Comparison of ENCODE assay signal across 7 mouse cellular contexts in the genomic region with DNA sequence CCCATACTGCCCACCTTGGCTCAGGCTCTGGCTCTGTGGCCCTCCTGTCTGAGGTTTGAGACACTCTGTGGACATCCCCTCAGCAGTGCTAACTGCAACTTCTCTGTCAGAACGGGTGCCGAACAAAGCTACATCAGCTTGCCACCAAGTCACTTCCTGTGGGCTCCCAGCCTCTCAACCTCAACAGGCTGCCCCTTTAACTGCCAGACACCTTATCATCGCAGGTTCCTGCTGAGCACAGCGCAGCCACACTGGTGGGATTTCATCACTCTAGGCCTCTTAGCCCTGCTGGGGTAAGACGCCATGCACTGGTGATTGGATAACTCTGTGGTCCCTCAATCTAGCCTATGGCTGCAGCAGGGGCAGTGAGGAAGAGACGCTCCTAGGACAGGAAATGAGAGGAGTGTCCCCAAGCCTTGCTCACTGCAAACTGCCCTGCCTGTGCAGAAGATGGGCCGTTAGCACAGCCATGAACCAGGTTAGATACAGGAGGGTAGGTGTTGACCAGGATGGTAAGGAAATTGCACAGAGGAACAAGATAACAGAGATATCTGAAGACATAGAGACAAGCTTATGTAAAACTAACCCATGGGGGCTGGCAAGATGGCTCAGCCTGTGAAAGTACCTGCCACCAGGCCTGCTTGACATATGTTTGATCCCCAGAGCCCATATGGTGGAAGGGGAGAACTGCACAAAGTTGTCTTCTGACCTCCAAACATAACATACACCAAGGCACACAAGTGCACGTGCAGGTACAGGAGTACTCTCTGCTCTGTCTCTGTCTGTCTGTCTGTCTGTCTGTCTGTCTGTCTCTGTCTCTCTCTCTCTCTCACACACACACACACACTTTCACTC. TPM values are rescaled to one million over a fixed set of nuclear protein-coding genes. Genes with fewer than 3 reads are reported as not detected.
A peak's percentile ranks its signal among the peaks of the same experiment; 100 is the strongest.
DNase-seq lines count a peak whose midpoint lies in the region; ATAC-seq lines count a peak whose summit lies in the region.

Gene Spns3, minus strand, starts transcription at position 373 of the 855 bp plus-strand sequence.

- peak; percentile 41 for DNase-seq in 3134 (ENCODE audit: extremely low read depth, insufficient read length, low spot score)
- peak; percentile 43 for DNase-seq in A20 (ENCODE audit: low read depth, low spot score)
- DNase-seq in induced T-regulatory cell, adult 2 months (ENCODE audit: low read depth) = peak; percentile 51
- DNase-seq in layer of hippocampus, postnatal 36 days = no peak
- no peak for DNase-seq in cerebellum, adult 11-12 months
- DNase-seq in adrenal gland, postnatal 36 days = no peak

- ATAC-seq in neutrophil, adult 5-6 weeks (ENCODE audit: extremely low read depth, insufficient number of reproducible peaks, low FRiP score, poor library complexity, severe bottlenecking) = peak; percentile 65

RNA-seq across cellular contexts. Expression of gene Spns3, which starts in this region (rescaled TPM):
- total RNA-seq in neutrophil, adult 5-6 weeks (2017) = 5.9 and 6.2 TPM in 2 replicates
- total RNA-seq in layer of hippocampus, postnatal 36 days (2021) = under 1 TPM; 0.25 to 0.30 TPM
- total RNA-seq in adrenal gland, postnatal 36 days (2021) = under 1 TPM; 0.13 to 0.23 TPM

Comparison
In these comparisons a context has a peak if more than half of its experiments do, and no peak if none do; other contexts are left out.
1. DNase-seq: peak in 3134 (single experiment), A20 (single experiment) and induced T-regulatory cell, adult 2 months (single experiment); none in layer of hippocampus, postnatal 36 days (0 of 2), cerebellum, adult 11-12 months (single experiment) and adrenal gland, postnatal 36 days (0 of 2).